Mouse (Mus musculus): ENCODE data around the gene Ap1m2. TPM values are rescaled to one million over a fixed set of nuclear protein-coding genes. Genes with fewer than 3 reads are reported as not detected.
"Not testable (repeated sequence)": the region's sequence is repeated elsewhere in the genome, so short reads cannot be mapped to it uniquely, and the experiment has no call there.

Ap1m2 gene
- total and polyA plus RNA-seq, 2 experiments, result 0.28 to 0.55 TPM

DNA sequence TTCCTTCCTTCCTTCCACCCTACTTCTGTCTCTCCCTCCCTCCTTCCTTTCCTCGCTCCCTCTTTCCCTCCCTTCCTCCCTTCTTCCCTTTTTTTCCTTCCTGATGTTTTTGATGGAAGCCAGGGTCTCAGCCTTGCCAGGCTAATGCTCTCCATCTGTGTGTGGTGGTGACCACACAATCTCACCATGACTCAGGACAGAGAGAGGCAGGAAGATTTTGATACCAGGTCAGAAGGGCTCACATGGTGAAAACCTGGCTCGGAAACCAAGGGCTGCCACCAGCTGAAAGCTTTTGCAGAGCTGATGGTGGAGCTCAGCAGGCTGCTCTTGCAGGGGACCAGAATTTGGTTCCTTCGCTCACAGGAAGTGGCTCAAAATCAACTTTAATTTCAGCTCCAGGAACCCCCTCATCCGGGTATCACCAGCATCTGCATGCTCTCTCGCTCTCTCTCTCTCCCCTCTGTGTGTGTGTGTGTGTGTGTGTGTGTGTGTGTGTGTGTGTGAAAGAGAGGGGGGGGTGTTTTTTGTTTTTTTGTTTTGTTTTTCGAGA lies 51.6 kb downstream of the Ap1m2 start:
- Histone ChIP-seq H3K4me3 (ENCODE audit: insufficient read depth, low read depth, low read length) (no peak overlapping the region), H3K27me3 (ENCODE audit: control insufficient read depth, insufficient read depth, low read length) (no peaks in the 10 kb centered on the region), H3K9ac (ENCODE audit: low read depth, low read length) (no peak overlapping the region), H3K36me3 (ENCODE audit: control insufficient read depth, insufficient read depth, low read length) (no peaks in the 10 kb centered on the region), H3K4me1 (ENCODE audit: control insufficient read depth, insufficient read depth, low read length) (peaks cover 6% of the 10 kb centered on the region), H3K79me2 (ENCODE audit: control insufficient read depth, insufficient read depth, low read length) (peaks cover 4% of the 10 kb centered on the region; the same call in 1 of the 2 replicates), H3K27ac (replicated peaks; ENCODE audit: insufficient read depth, low read depth, low read length) (no peak overlapping the region)
- DNase-seq (ENCODE audit: extremely low read depth, low read depth, low spot score), result no peak
- 87% methylated on average over 6 of the region's 6 CpGs for WGBS
- TF ChIP-seq POLR2A (IDR thresholded peaks at IDR 0.05; ENCODE audit: extremely low read depth, insufficient read depth, low read length), result no peak

DNA sequence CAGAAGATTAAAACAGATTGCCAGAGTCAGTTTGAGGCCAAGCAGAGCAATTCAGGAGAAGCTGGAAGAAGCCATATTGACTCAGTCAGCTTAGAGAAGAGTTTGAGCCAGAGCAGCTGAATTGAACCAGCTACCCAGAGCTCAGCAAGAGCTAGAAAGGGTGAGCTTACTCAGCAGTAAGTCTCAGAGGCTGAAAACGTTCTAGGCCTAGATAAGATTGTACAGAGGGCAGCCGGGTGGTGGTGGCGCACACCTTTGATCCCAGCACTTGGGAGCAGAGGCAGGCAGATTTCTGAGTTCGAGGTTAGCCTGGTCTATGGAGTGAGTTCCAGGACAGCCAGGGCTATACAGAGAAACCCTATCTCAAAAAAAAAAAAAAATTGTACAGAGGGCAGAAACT lies 55.8 kb downstream of the Ap1m2 start:
- WGBS, result 89% methylated on average over 4 of the region's 4 CpGs
- H3K9ac ChIP-seq (ENCODE audit: low read depth, low read length); H3K79me2 ChIP-seq (ENCODE audit: control insufficient read depth, insufficient read depth, low read length); H3K4me1 ChIP-seq (ENCODE audit: control insufficient read depth, insufficient read depth, low read length); H3K36me3 ChIP-seq (ENCODE audit: control insufficient read depth, insufficient read depth, low read length); H3K27ac ChIP-seq (replicated peaks; ENCODE audit: insufficient read depth, low read depth, low read length); H3K27me3 ChIP-seq (ENCODE audit: control insufficient read depth, insufficient read depth, low read length); H3K4me3 ChIP-seq (ENCODE audit: insufficient read depth, low read depth, low read length); DNase-seq (ENCODE audit: extremely low read depth, low read depth, low spot score): not testable (repeated sequence)

DNA sequence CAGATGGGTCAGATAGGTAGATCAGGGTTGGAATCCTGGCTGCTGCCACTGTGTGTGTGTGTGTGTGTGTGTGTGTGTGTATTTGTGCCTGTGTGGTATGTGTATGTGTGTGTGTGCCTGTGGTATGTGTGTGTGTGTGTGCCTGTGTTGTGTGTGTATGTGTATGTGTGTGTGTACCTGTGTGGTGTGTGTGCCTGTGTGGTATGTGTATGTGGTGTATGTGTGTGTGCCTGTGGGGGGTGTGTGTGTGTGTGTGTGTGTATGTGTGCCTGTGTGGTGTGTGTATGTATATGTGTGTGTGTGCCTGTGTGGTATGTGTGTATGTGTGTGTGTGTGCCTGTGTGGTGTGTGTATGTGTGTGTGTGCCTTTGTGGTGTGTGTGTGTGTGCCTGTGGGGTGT lies 57.4 kb downstream of the Ap1m2 start:
- Histone ChIP-seq H3K4me3 (ENCODE audit: insufficient read depth, low read depth, low read length) (no peak overlapping the region), H3K9ac (ENCODE audit: low read depth, low read length) (no peak overlapping the region), H3K79me2 (ENCODE audit: control insufficient read depth, insufficient read depth, low read length) (no peaks in the 10 kb centered on the region), H3K27ac (replicated peaks; ENCODE audit: insufficient read depth, low read depth, low read length) (no peak overlapping the region), H3K27me3 (ENCODE audit: control insufficient read depth, insufficient read depth, low read length) (no peaks in the 10 kb centered on the region), H3K4me1 (ENCODE audit: control insufficient read depth, insufficient read depth, low read length) (peaks cover 18% of the 10 kb centered on the region), H3K36me3 (ENCODE audit: control insufficient read depth, insufficient read depth, low read length) (no peaks in the 10 kb centered on the region)
- TF ChIP-seq POLR2A (IDR thresholded peaks at IDR 0.05; ENCODE audit: extremely low read depth, insufficient read depth, low read length), result no peak
- no peak for TF ChIP-seq CTCF (IDR thresholded peaks at IDR 0.05; ENCODE audit: low read depth, low read length)
- no peak for DNase-seq (ENCODE audit: extremely low read depth, low read depth, low spot score)

DNA sequence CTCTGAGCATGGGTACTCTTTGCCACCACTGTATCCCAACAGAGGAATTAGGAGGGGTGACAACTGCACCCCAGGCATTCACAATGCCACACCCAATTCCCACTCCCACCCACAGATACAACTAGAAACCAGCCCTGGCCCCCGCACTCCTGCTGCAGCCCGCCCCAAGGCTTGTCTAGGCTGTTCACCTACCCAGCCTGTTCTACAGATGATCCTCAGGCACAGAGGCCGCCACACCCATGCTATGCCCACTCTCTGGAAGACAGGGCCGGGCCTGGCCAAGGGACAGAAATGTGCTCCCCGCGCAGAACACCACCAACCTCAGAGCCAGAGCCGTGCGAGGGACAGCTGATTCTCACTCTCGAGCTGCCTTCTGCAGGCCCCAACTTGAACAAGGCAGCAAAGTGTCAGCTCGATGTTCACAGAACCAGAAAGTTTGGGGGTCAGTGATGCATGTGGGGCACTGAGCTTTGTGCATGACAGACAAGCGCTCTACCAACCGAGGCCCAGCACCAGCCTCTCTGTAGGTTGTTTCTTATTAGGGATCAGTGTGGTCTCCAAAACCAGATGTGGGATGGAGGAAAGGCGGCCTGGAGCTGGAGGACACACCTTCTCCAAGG lies 60.9 kb downstream of the Ap1m2 start:
- Histone ChIP-seq H3K4me3 (ENCODE audit: insufficient read depth, low read depth, low read length) (no peak overlapping the region), H3K79me2 (ENCODE audit: control insufficient read depth, insufficient read depth, low read length) (no peaks in the 10 kb centered on the region), H3K4me1 (ENCODE audit: control insufficient read depth, insufficient read depth, low read length) (peaks cover 26% of the 10 kb centered on the region), H3K27ac (replicated peaks; ENCODE audit: insufficient read depth, low read depth, low read length) (peak overlapping the region; percentile 26), H3K27me3 (ENCODE audit: control insufficient read depth, insufficient read depth, low read length) (no peaks in the 10 kb centered on the region), H3K9ac (ENCODE audit: low read depth, low read length) (no peak overlapping the region), H3K36me3 (ENCODE audit: control insufficient read depth, insufficient read depth, low read length) (no peaks in the 10 kb centered on the region)
- TF ChIP-seq CTCF (IDR thresholded peaks at IDR 0.05; ENCODE audit: low read depth, low read length), result no peak
- no peak for TF ChIP-seq POLR2A (IDR thresholded peaks at IDR 0.05; ENCODE audit: extremely low read depth, insufficient read depth, low read length)
- no peak for DNase-seq (ENCODE audit: extremely low read depth, low read depth, low spot score)
- 85% methylated on average over 13 of the region's 13 CpGs for WGBS

DNA sequence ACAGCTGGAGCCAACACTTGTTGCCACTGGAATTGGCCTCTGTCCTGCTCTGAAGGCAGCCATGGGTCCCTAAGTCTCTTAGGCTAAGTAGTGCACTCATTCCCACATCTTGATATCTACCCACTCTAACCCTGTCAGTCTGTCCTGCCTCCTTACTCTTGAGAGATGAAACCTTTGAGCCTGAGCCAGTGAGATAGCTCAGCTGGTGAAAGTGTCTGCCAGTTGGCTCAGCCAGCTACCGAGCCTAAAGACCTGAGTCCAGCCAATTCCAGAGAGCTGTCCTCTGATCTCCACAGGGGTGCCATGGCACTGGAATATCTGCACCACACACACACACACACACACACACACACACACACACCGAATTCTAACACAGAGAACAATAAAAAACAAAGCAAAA lies 61.6 kb downstream of the Ap1m2 start:
- Histone ChIP-seq H3K79me2 (ENCODE audit: control insufficient read depth, insufficient read depth, low read length) (no peaks in the 10 kb centered on the region), H3K4me1 (ENCODE audit: control insufficient read depth, insufficient read depth, low read length) (peaks cover 26% of the 10 kb centered on the region), H3K4me3 (ENCODE audit: insufficient read depth, low read depth, low read length) (no peak overlapping the region), H3K27ac (replicated peaks; ENCODE audit: insufficient read depth, low read depth, low read length) (peak overlapping the region; percentile 88), H3K27me3 (ENCODE audit: control insufficient read depth, insufficient read depth, low read length) (no peaks in the 10 kb centered on the region), H3K36me3 (ENCODE audit: control insufficient read depth, insufficient read depth, low read length) (no peaks in the 10 kb centered on the region), H3K9ac (ENCODE audit: low read depth, low read length) (no peak overlapping the region)
- peak; percentile 96 for DNase-seq (ENCODE audit: extremely low read depth, low read depth, low spot score)
- 17% methylated on average over 2 of the region's 2 CpGs for WGBS
- no peak for TF ChIP-seq POLR2A (IDR thresholded peaks at IDR 0.05; ENCODE audit: extremely low read depth, insufficient read depth, low read length)
- TF ChIP-seq CTCF (IDR thresholded peaks at IDR 0.05; ENCODE audit: low read depth, low read length), result no peak

DNA sequence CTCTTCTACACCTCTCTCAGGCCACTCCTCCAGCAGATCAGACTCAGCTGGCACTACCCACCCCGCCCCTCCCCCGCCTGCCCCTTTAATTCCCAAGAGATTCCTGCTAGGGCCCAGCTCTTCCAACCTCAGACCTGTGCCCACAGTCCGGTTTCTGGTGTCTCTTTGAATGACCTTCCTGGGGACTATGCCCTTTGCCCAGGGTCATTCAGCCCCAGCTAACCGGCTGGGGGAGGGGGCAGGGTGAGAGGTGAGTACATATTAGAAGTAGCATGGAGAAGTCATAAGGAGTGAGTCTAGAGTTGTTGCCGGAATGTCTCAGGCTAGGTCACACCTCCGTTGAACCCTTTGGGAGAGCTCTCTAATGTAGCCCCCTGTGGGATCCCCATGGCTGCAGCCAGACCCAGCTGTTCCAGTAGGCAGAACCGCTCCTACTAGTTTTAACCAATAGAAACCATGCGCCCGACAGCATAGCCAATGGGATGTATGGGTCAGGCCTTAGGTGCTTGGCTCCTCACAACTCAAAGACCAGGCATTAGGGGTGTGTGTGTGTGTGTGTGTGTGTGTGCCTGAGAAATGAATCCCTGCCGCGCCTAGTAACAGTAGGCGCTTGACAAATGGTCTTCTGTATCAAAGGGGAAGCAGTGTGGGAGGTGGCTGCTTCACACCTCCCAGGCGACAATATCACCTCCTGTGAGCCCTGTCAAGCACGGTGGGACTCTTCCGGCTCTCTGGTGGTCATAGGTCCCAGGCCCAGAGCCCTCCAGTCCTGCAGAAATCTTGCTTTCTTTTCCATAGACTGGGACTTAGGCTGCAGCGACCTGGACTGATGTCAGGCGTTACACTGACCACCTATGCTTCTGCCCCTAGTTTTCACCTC lies 62.3 kb downstream of the Ap1m2 start:
- no peak overlapping the region for H3K4me3 ChIP-seq (ENCODE audit: insufficient read depth, low read depth, low read length)
- H3K9ac ChIP-seq (ENCODE audit: low read depth, low read length), result no peak overlapping the region
- H3K36me3 ChIP-seq (ENCODE audit: control insufficient read depth, insufficient read depth, low read length), result no peaks in the 10 kb centered on the region
- H3K4me1 ChIP-seq (ENCODE audit: control insufficient read depth, insufficient read depth, low read length), result peaks cover 22% of the 10 kb centered on the region
- TF ChIP-seq POLR2A (IDR thresholded peaks at IDR 0.05; ENCODE audit: extremely low read depth, insufficient read depth, low read length) (no peak), CTCF (IDR thresholded peaks at IDR 0.05; ENCODE audit: low read depth, low read length) (no peak)
- H3K79me2 ChIP-seq (ENCODE audit: control insufficient read depth, insufficient read depth, low read length), result no peaks in the 10 kb centered on the region
- H3K27me3 ChIP-seq (ENCODE audit: control insufficient read depth, insufficient read depth, low read length), result no peaks in the 10 kb centered on the region
- peak; percentile 88 for DNase-seq (ENCODE audit: extremely low read depth, low read depth, low spot score)
- H3K27ac ChIP-seq (replicated peaks; ENCODE audit: insufficient read depth, low read depth, low read length), result peak overlapping the region; percentile 88
- 33% methylated on average over 17 of the region's 17 CpGs for WGBS

Measured in liver, adult 2 months (tissue).